Mouse (Mus musculus) stomach, postnatal 0 days (tissue): ENCODE data around the gene Atpaf1. TPM values are rescaled to one million over a fixed set of nuclear protein-coding genes. Genes with fewer than 3 reads are reported as not detected.

ENCODE experiments used
- ATAC-seq: fragments of 200-750 bp; cut with Nextera tagmentation; 2 replicates; pipeline ENCODE4 v1.8.0; 2017; ENCODE audit not compliant: low FRiP score, low TSS enrichment
- DNase-seq: peaks from one replicate; pipeline ENCODE4 v3.0.0-alpha.2; 2016; ENCODE audit warnings: low spot score
- H3K27ac ChIP-seq: fragments of 300-500 bp; sonication (generic); replicated peaks from 2 replicates; pipeline ENCODE4 v1.5.1; 2014; ENCODE audit warnings: mild to moderate bottlenecking, control low read depth
- H3K27me3 ChIP-seq: fragments of 300-500 bp; sonication (generic); 2 replicates; pipeline ENCODE4 v1.6.1; 2014; ENCODE audit warnings: low read length; ENCODE audit not compliant: control insufficient read depth, insufficient read depth
- H3K36me3 ChIP-seq: fragments of 300-500 bp; sonication (generic); 2 replicates; pipeline ENCODE4 v1.6.1; 2014; ENCODE audit warnings: low read length, mixed read lengths; ENCODE audit not compliant: control insufficient read depth, insufficient read depth
- H3K4me1 ChIP-seq: fragments of 300-500 bp; sonication (generic); replicated peaks from 2 replicates; pipeline ENCODE4 v1.6.1; 2014; ENCODE audit warnings: antibody characterized with exemption; ENCODE audit not compliant: control insufficient read depth, insufficient read depth
- H3K4me2 ChIP-seq: fragments of 300-500 bp; sonication (generic); replicated peaks from 2 replicates; pipeline ENCODE4 v1.6.1; 2014; ENCODE audit warnings: low read depth, mild to moderate bottlenecking, control low read depth, moderate library complexity
- H3K4me3 ChIP-seq: fragments of 300-500 bp; sonication (generic); 2 replicates; pipeline ENCODE4 v1.5.1; 2014; ENCODE audit warnings: low read depth, low read length, control low read depth
- H3K9ac ChIP-seq: fragments of 300-500 bp; sonication (generic); 2 replicates; pipeline ENCODE4 v1.6.1; 2014; ENCODE audit warnings: mild to moderate bottlenecking, low read length, control low read depth, mixed read lengths
- H3K9me3 ChIP-seq: fragments of 300-500 bp; sonication (generic); 2 replicates; pipeline ENCODE4 v1.6.1; 2016; ENCODE audit warnings: low read length; ENCODE audit not compliant: control insufficient read depth
- CTCF ChIP-seq: IDR thresholded peaks from 2 replicates; pipeline ENCODE4 v1.5.1; 2016; ENCODE audit warnings: antibody characterized with exemption, low read depth, mild to moderate bottlenecking, moderate library complexity
- EP300 ChIP-seq: optimal IDR thresholded peaks from 2 replicates; pipeline ENCODE3; 2016; ENCODE audit warnings: antibody characterized with exemption
- WGBS: fragments of 180-500 bp; shearing (Covaris S2); extraction: QIAGEN DNeasy Blood & Tissue Kit; methylation state at CpG from one replicate; pipeline ENCODE4 v1.1.7; 2014; 5-methylcytosine and 5-hydroxymethylcytosine counted together
- polyA plus RNA-seq: library from polyadenylated mRNA; unstranded; fragments of >200 nt; fragmentation: Nextera tagmentation; extraction: Ambion mirVana; gene quantifications from 2 replicates; pipeline ENCODE4 v1.2.1, GENCODE M21; 2015

Gene Atpaf1
- polyA plus RNA-seq, 1 experiment from 2014 or later: 30.6 TPM

DNA sequence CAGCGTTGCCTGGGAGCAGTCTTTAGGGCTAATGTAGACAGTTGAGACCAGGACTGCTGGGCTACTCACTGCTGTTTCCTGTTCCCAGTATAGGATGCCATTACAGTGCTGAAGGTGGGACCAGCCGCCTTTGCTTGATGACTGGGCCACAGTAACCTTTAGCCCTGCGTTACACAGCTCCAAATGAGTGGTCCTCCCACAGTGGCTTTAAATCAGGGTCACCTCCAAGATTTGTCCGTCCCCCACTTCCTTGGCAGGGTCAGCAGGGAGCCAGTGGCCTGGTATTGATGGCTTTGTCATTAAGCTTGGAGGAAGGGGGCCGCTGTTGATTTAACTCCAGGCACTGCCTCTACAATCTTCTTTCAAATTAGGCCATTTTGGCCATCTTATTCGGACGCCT lies 78.7 kb downstream of the Atpaf1 start:
- WGBS: 69% methylated on average over 7 of the region's 7 CpGs

DNA sequence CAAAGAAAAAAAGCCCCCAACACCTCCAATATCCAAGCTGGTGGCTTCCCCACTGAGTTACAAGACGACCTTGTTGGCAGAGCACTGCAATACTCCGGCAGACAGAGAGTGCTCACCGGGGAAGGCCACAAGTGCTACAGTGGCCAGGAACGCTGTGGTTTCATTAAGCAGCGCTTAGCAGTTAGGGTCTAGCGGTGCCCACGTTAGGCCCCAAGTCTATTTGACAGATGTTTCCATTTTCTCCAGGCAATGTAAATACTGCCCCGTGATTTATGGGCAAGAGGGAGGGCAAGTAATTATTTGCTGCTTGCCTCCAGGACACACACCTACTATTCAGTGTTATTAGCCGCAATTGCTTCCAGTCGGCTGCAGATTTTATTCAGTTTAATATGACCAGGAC lies 79.3 kb downstream of the Atpaf1 start:
- H3K27ac ChIP-seq: no peak overlapping the region
- no peaks in the 10 kb centered on the region for H3K27me3 ChIP-seq
- no peaks in the 10 kb centered on the region for H3K4me1 ChIP-seq
- no peaks in the 10 kb centered on the region for H3K9me3 ChIP-seq
- peaks cover 5% of the 10 kb centered on the region; the same call in 1 of the 2 replicates for H3K36me3 ChIP-seq
- ATAC-seq (no peak), DNase-seq (no peak)
- H3K4me3 ChIP-seq: no peak overlapping the region
- H3K4me2 ChIP-seq: no peak overlapping the region
- TF ChIP-seq EP300 (no peak), CTCF (no peak)
- H3K9ac ChIP-seq: no peak overlapping the region
- 29% methylated on average over 10 of the region's 10 CpGs for WGBS

More for the DNA sequence above, 78.7 kb downstream of the Atpaf1 start:
- no peak for ATAC-seq
- Histone ChIP-seq H3K4me3 (no peak overlapping the region), H3K36me3 (peaks cover 5% of the 10 kb centered on the region; the same call in 1 of the 2 replicates), H3K4me1 (no peaks in the 10 kb centered on the region), H3K27me3 (no peaks in the 10 kb centered on the region), H3K4me2 (no peak overlapping the region), H3K27ac (no peak overlapping the region), H3K9ac (no peak overlapping the region), H3K9me3 (no peaks in the 10 kb centered on the region)
- DNase-seq: no peak
- no peak for TF ChIP-seq EP300

Other genes starting within 250 kb of the Atpaf1 start
- 0.08 and 0.21 TPM in 2 replicates for gene Cyp4a31, start 221.2 kb upstream of the Atpaf1 start, polyA plus RNA-seq
- 0.08 and 0.21 TPM in 2 replicates for gene Cyp4a32, start 183.8 kb upstream of the Atpaf1 start, polyA plus RNA-seq
- gene Cyp4b1, start 137.1 kb upstream of the Atpaf1 start, polyA plus RNA-seq: 1.2 and 1.4 TPM in 2 replicates
- 16.3 and 17.0 TPM in 2 replicates for gene Efcab14, start 47.1 kb upstream of the Atpaf1 start, polyA plus RNA-seq
- 0.21 TPM in 2 replicates for gene Tex38, start 3.8 kb upstream of the Atpaf1 start, polyA plus RNA-seq
- 7.5 and 8.1 TPM in 2 replicates for gene Mob3c, start 43.3 kb downstream of the Atpaf1 start, polyA plus RNA-seq
- gene Mknk1, start 54.4 kb downstream of the Atpaf1 start, polyA plus RNA-seq: 11.6 and 15.1 TPM in 2 replicates
- gene Kncn, start 99.6 kb downstream of the Atpaf1 start, polyA plus RNA-seq: not detected in 2 replicates
- gene 6430628N08Rik, start 105.9 kb downstream of the Atpaf1 start, polyA plus RNA-seq: not detected in 2 replicates
- 0.02 TPM in 1 of 2 replicates, not detected in the other for gene Dmbx1, start 155.1 kb downstream of the Atpaf1 start, polyA plus RNA-seq
- 7.7 and 8.3 TPM in 2 replicates for gene Faah, start 233.1 kb downstream of the Atpaf1 start, polyA plus RNA-seq